Mouse (Mus musculus) limb, embryonic 15.5 days (tissue): ENCODE measurements at regions not wholly inside any gene's neighbourhood (a gene's known extent, or its start where the extent isn't known, plus 50 kb on each side); places are given as distances from the start of the nearest gene placed in this dataset.
"Not testable (repeated sequence)": the region's sequence is repeated elsewhere in the genome, so short reads cannot be mapped to it uniquely, and the experiment has no call there.

Experiments
- ATAC-seq: fragments of 200-750 bp; cut with Nextera tagmentation; 2 replicates; pipeline ENCODE4 v1.8.0; 2017; ENCODE audit warnings: low read depth, moderate TSS enrichment; ENCODE audit not compliant: insufficient number of reproducible peaks, low FRiP score, low TSS enrichment
- H3K27ac ChIP-seq: fragments of 300-500 bp; sonication (generic); 2 replicates; pipeline ENCODE4 v1.5.1; 2015; ENCODE audit warnings: moderate library complexity, mild to moderate bottlenecking, inconsistent platforms
- H3K27me3 ChIP-seq: fragments of 300-500 bp; sonication (generic); 2 replicates; pipeline ENCODE4 v1.6.1; 2015; ENCODE audit warnings: inconsistent platforms
- H3K36me3 ChIP-seq: fragments of 300-500 bp; sonication (generic); 2 replicates; pipeline ENCODE4 v1.6.1; 2015; ENCODE audit warnings: inconsistent platforms
- H3K4me1 ChIP-seq: fragments of 300-500 bp; sonication (generic); 2 replicates; pipeline ENCODE4 v1.6.1; 2015; ENCODE audit warnings: inconsistent platforms
- H3K4me2 ChIP-seq: fragments of 300-500 bp; sonication (generic); 2 replicates; pipeline ENCODE4 v1.6.1; 2015; ENCODE audit warnings: mild to moderate bottlenecking, inconsistent platforms
- H3K4me3 ChIP-seq: fragments of 300-500 bp; sonication (generic); 2 replicates; pipeline ENCODE4 v1.5.1; 2015; ENCODE audit warnings: mild to moderate bottlenecking, inconsistent platforms
- H3K9ac ChIP-seq: fragments of 300-500 bp; sonication (generic); 2 replicates; pipeline ENCODE4 v1.6.1; 2015; ENCODE audit warnings: inconsistent platforms
- H3K9me3 ChIP-seq: fragments of 300-500 bp; sonication (generic); 2 replicates; pipeline ENCODE4 v1.6.1; 2016; ENCODE audit warnings: inconsistent platforms
- WGBS: fragments of 180-500 bp; shearing (Covaris S2); methylation state at CpG from one replicate; pipeline ENCODE4 v1.1.7; 2015; 5-methylcytosine and 5-hydroxymethylcytosine counted together

GRCm38 (mm10) chr3:34709553-34709952 lies 59.3 kb downstream of the Sox2 start:
- Histone ChIP-seq H3K9ac (no peak overlapping the region), H3K9me3 (no peaks in the 10 kb centered on the region), H3K36me3 (no peaks in the 10 kb centered on the region), H3K4me1 (no peaks in the 10 kb centered on the region), H3K27me3 (no peaks in the 10 kb centered on the region), H3K4me3 (no peak overlapping the region), H3K27ac (no peak overlapping the region), H3K4me2 (no peak overlapping the region)
- 83% methylated on average over 13 of the region's 13 CpGs for WGBS
- ATAC-seq, result no peak

- not testable (repeated sequence) for ATAC-seq, H3K27ac ChIP-seq, H3K9ac ChIP-seq, H3K9me3 ChIP-seq, H3K4me2 ChIP-seq, H3K36me3 ChIP-seq, H3K4me1 ChIP-seq, H3K27me3 ChIP-seq, H3K4me3 ChIP-seq
- WGBS, result 88% methylated on average over 7 of the region's 7 CpGs
These were observed 61.9 kb downstream of the Sox2 start for GRCm38 (mm10) chr3:34712137-34712536.

- no peak overlapping the region for H3K4me2 ChIP-seq
- ATAC-seq, result no peak
- 85% methylated on average over 7 of the region's 7 CpGs for WGBS
- no peaks in the 10 kb centered on the region for H3K4me1 ChIP-seq
- H3K9ac ChIP-seq, result no peak overlapping the region
- no peaks in the 10 kb centered on the region for H3K36me3 ChIP-seq
- H3K27ac ChIP-seq, result no peak overlapping the region
- H3K27me3 ChIP-seq, result no peaks in the 10 kb centered on the region
- no peak overlapping the region for H3K4me3 ChIP-seq
- no peaks in the 10 kb centered on the region for H3K9me3 ChIP-seq
These were observed 72.3 kb downstream of the Sox2 start for GRCm38 (mm10) chr3:34722506-34722905.

GRCm38 (mm10) chr3:34726955-34727354 lies 76.8 kb downstream of the Sox2 start:
- H3K4me2 ChIP-seq, result no peak overlapping the region
- H3K36me3 ChIP-seq, result no peaks in the 10 kb centered on the region
- H3K27ac ChIP-seq, result no peak overlapping the region
- H3K4me3 ChIP-seq, result no peak overlapping the region
- H3K9me3 ChIP-seq, result no peaks in the 10 kb centered on the region
- no peak for ATAC-seq
- no peak overlapping the region for H3K9ac ChIP-seq
- WGBS, result 86% methylated on average over 12 of the region's 12 CpGs
- H3K4me1 ChIP-seq, result no peaks in the 10 kb centered on the region
- no peaks in the 10 kb centered on the region for H3K27me3 ChIP-seq

GRCm38 (mm10) chr3:34728282-34728681 lies 78.1 kb downstream of the Sox2 start:
- no peaks in the 10 kb centered on the region for H3K27me3 ChIP-seq
- no peaks in the 10 kb centered on the region for H3K36me3 ChIP-seq
- no peak overlapping the region for H3K4me2 ChIP-seq
- H3K27ac ChIP-seq, result no peak overlapping the region
- no peaks in the 10 kb centered on the region for H3K9me3 ChIP-seq
- no peak overlapping the region for H3K4me3 ChIP-seq
- no peak overlapping the region for H3K9ac ChIP-seq
- no peak for ATAC-seq
- no peaks in the 10 kb centered on the region for H3K4me1 ChIP-seq

GRCm38 (mm10) chr3:34734966-34735365 lies 84.8 kb downstream of the Sox2 start:
- no peaks in the 10 kb centered on the region for H3K27me3 ChIP-seq
- ATAC-seq, result no peak
- H3K27ac ChIP-seq, result no peak overlapping the region
- no peaks in the 10 kb centered on the region for H3K36me3 ChIP-seq
- no peak overlapping the region for H3K4me3 ChIP-seq
- H3K4me1 ChIP-seq, result no peaks in the 10 kb centered on the region
- no peaks in the 10 kb centered on the region for H3K9me3 ChIP-seq
- H3K9ac ChIP-seq, result no peak overlapping the region
- H3K4me2 ChIP-seq, result no peak overlapping the region
- 75% methylated on average over 5 of the region's 5 CpGs for WGBS

GRCm38 (mm10) chr3:34738001-34738400 lies 87.8 kb downstream of the Sox2 start:
- Histone ChIP-seq H3K9ac (no peak overlapping the region), H3K4me2 (no peak overlapping the region), H3K9me3 (no peaks in the 10 kb centered on the region), H3K36me3 (no peaks in the 10 kb centered on the region), H3K27me3 (no peaks in the 10 kb centered on the region), H3K4me1 (no peaks in the 10 kb centered on the region), H3K4me3 (no peak overlapping the region), H3K27ac (no peak overlapping the region)
- ATAC-seq, result no peak
- 87% methylated on average over 4 of the region's 4 CpGs for WGBS

- ATAC-seq, result no peak
- Histone ChIP-seq H3K9ac (no peak overlapping the region), H3K27me3 (no peaks in the 10 kb centered on the region), H3K9me3 (no peaks in the 10 kb centered on the region), H3K4me2 (no peak overlapping the region), H3K4me3 (no peak overlapping the region), H3K27ac (no peak overlapping the region), H3K4me1 (no peaks in the 10 kb centered on the region), H3K36me3 (no peaks in the 10 kb centered on the region)
- 74% methylated on average over 7 of the region's 7 CpGs for WGBS
These were observed 88.7 kb downstream of the Sox2 start for GRCm38 (mm10) chr3:34738938-34739337.

- 70% methylated on average over 7 of the region's 7 CpGs for WGBS
- no peak overlapping the region for H3K4me3 ChIP-seq
- no peaks in the 10 kb centered on the region for H3K9me3 ChIP-seq
- H3K4me2 ChIP-seq, result no peak overlapping the region
- ATAC-seq, result no peak
- H3K27ac ChIP-seq, result no peak overlapping the region
- H3K4me1 ChIP-seq, result no peaks in the 10 kb centered on the region
- H3K27me3 ChIP-seq, result no peaks in the 10 kb centered on the region
- H3K36me3 ChIP-seq, result no peaks in the 10 kb centered on the region
- H3K9ac ChIP-seq, result no peak overlapping the region
These were observed 89.5 kb downstream of the Sox2 start for GRCm38 (mm10) chr3:34739693-34740092.

GRCm38 (mm10) chr3:34740110-34740509 lies 89.9 kb downstream of the Sox2 start:
- 90% methylated on average over 9 of the region's 9 CpGs for WGBS
- ATAC-seq, result no peak
- no peak overlapping the region for H3K4me2 ChIP-seq

GRCm38 (mm10) chr3:34745181-34745736 lies 95.1 kb downstream of the Sox2 start:
- no peak overlapping the region for H3K4me2 ChIP-seq
- 74% methylated on average over 5 of the region's 5 CpGs for WGBS
- H3K27ac ChIP-seq, result no peak overlapping the region
- no peaks in the 10 kb centered on the region for H3K36me3 ChIP-seq
- H3K27me3 ChIP-seq, result no peaks in the 10 kb centered on the region
- H3K9me3 ChIP-seq, result no peaks in the 10 kb centered on the region
- no peak overlapping the region for H3K9ac ChIP-seq
- H3K4me3 ChIP-seq, result no peak overlapping the region
- H3K4me1 ChIP-seq, result no peaks in the 10 kb centered on the region
- ATAC-seq, result no peak

More at GRCm38 (mm10) chr3:34740110-34740509, 89.9 kb downstream of the Sox2 start:
- H3K9ac ChIP-seq, result no peak overlapping the region
- no peak overlapping the region for H3K27ac ChIP-seq
- no peaks in the 10 kb centered on the region for H3K4me1 ChIP-seq
- no peak overlapping the region for H3K4me3 ChIP-seq
- H3K36me3 ChIP-seq, result no peaks in the 10 kb centered on the region
- no peaks in the 10 kb centered on the region for H3K27me3 ChIP-seq
- no peaks in the 10 kb centered on the region for H3K9me3 ChIP-seq

GRCm38 (mm10) chr3:34747499-34748093 lies 97.4 kb downstream of the Sox2 start:
- Histone ChIP-seq H3K4me3 (no peak overlapping the region), H3K27ac (no peak overlapping the region), H3K9ac (no peak overlapping the region), H3K4me1 (no peaks in the 10 kb centered on the region), H3K9me3 (no peaks in the 10 kb centered on the region), H3K4me2 (no peak overlapping the region), H3K27me3 (no peaks in the 10 kb centered on the region), H3K36me3 (no peaks in the 10 kb centered on the region)
- WGBS, result 72% methylated on average over 10 of the region's 10 CpGs
- no peak for ATAC-seq

GRCm38 (mm10) chr3:34749989-34750388 lies 99.8 kb downstream of the Sox2 start:
- 88% methylated on average over 7 of the region's 7 CpGs for WGBS
- Histone ChIP-seq H3K27ac (no peak overlapping the region), H3K9ac (no peak overlapping the region), H3K4me2 (no peak overlapping the region), H3K27me3 (no peaks in the 10 kb centered on the region), H3K4me1 (no peaks in the 10 kb centered on the region), H3K9me3 (no peaks in the 10 kb centered on the region), H3K4me3 (no peak overlapping the region), H3K36me3 (no peaks in the 10 kb centered on the region)
- no peak for ATAC-seq
